Mouse (Mus musculus) left cerebral cortex, adult 8-10 months (tissue): Measurements from ENCODE around the gene Ano9. TPM values are rescaled to one million over a fixed set of nuclear protein-coding genes. Genes with fewer than 3 reads are reported as not detected.
A peak's percentile ranks its signal among the peaks of the same experiment; 100 is the strongest.

Experiments used
- DNase-seq, 2 experiments: peaks; one replicate each; pipeline ENCODE4 v3.0.0; 2022; ENCODE audit warnings: low spot score in 2 of 2
- total RNA-seq, 4 experiments: library from RNA; stranded (reverse); gene quantifications; 2 replicates each; pipeline ENCODE4 v1.2.4; 2022

Gene Ano9
- total RNA-seq, 4 experiments from 2014 or later, result not detected

DNA sequence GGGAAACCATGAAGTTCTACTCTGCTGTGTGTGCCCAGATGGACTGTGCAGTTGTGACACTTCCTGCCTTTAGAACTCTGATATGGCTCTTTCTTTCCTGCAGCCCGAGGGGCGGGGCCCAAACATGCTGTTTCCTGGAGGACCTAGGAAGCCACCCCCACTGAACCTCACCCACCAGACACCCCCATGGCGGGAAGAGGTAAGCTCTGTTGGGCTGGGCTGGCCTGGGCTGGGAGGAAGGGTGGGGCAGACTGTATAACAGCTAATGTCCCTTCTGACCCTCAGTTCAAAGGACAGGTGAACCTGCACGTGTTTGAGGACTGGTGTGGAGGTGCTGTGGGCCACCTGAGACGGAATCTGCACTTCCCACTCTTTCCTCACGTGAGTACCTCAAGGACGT is 53.4 kb downstream of the Ano9 start:
- no peak for DNase-seq

GRCm38 (mm10) chr7:141063353-141063752 is 54.3 kb downstream of the Ano9 start:
- DNase-seq, result no peak

DNA sequence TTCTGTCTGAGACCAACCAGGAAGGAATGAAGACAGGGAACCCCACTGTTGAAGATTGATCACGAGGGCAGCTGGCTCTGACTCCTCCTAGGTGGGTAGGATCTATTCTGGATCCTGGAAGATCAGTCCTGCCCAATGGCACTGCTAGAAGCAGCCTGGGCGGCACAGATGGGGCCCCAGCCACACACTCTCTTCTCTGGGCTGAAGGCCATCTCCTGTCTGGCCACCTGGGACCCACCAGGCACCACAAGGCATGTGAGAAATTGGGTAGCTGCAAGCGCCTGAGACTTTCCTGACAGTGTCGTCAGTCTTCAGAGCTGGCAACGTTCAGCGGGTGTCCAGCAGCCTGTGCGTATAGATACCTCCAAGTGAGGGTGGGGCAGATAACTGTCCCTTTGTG is 55.1 kb downstream of the Ano9 start:
- DNase-seq, result peak in 1 of 2 experiments; percentile 45

GRCm38 (mm10) chr7:141061269-141061692 is 56.3 kb downstream of the Ano9 start:
- no peak for DNase-seq

DNA sequence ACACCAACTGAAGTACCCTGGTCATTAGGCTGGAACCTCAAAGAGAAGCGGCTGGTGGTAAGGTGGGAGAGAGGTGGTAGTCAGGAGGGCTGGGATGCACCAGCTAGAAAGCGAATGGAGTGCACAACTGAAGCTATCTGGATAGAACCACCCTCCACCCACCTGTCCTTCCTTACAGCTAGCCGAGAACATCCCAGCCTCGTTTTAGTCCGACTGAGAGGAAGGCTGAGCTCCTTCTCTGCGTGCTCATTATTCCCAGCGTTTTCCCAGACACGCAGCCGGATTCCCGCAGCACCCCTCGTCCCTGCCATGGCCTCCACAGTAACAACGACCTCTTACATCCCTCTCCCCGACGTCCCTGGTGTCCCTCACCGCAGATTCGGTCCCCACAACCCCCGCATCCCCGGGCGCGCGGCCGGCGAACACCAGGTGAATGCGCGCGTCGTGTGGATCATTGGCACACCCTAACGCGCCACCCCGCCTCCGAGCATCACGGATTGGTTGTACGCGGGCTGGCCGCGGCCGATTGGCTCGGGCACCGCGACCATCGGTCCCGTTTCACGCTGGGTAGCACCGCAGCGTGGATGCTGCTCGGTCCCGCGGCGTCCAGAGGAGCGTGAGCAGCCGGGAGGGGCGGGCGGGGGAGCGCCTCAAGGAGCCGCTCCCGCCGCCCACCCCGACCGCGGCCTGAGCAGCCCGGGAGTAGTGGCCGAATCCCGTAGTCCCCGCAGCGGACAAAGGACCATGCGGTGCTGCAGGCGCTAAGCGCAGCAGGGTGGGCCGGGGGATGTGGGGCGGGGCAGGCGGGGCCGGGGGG is 57.0 kb downstream of the Ano9 start, which contains the start of gene B4galnt4:
B4galnt4 (plus strand) TSS at position 679 of the 817 bp plus-strand sequence.
- DNase-seq, result peak; percentile 81 to 94

DNA sequence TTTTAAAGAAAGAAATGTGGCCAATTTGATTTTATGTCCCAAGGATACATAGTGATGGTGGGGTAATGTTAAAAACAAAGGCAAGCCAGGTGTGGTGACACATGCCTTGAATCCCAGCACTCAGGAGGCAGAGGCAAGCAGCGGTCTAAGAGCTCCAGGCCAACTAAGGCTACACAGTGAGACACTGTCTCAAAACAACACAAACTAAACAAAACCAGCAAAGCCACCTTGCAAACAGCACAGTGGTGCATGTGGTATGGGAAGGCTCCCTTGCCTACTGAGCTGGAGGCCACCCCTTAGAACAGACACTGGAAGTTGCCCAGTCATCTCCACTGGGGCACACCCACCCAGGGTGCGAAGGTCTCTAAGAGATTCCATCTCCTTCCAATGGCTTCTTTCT is 57.7 kb downstream of the Ano9 start:
- no peak for DNase-seq

DNA sequence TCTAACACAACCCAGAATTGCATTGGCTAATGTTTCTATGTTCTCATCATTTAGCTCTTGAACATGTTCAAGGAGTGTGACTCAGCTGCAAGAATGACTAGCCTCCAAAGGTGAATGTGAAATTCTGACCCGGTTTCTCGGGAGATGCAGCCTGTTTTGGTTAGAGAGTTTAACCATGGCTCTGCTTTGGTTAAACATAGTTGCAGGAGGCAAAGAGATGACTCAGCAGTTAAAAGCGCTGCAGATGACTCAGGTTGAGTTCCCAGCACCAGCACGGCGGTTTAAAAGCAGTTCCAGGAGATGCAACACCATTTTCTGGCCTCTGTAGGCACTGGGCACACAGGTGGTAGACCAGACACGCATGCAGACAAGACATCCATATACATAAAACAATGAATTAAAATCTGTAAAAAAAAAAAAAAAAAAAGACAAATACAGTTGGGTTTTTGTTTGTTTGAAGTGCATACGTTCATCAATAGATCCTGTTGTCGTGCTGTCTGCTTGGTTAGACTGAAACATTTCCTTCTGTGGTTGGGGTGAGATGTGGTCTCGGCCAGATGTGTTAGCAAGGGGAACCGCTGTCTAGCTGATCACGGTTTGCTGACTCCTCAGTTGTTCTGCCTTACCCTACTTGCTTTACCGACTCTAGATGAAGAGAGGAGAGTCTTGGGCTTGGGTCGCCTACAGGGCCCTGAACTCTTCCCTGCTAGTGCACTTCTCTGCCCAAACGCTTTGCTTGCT is 58.8 kb downstream of the Ano9 start:
- DNase-seq, result no peak

GRCm38 (mm10) chr7:141057541-141057940 is 60.1 kb downstream of the Ano9 start:
- no peak for DNase-seq

- no peak for DNase-seq
These were observed 60.6 kb downstream of the Ano9 start for GRCm38 (mm10) chr7:141056976-141057375.

GRCm38 (mm10) chr7:141055785-141056184 is 61.8 kb downstream of the Ano9 start:
- no peak for DNase-seq

DNA sequence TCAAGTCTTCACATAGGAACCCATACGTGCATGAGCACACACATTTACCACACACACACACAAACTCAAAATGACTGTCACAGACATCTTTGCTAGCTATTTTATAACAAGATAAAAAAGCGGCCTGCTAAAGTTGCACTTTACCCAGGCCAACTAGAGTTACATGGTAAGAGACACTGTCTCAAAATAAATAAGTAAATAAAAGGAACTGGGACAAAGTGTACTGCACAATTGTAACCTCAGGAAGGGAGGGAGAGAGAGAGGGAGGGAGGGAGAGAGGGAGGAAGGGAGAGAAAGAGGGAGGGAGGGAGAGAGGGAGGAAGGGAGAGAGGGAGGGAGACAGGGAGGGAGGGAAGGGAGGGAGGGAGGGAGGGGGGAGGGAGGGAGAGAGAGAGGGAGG is 65.2 kb downstream of the Ano9 start:
- DNase-seq, result no peak

DNA sequence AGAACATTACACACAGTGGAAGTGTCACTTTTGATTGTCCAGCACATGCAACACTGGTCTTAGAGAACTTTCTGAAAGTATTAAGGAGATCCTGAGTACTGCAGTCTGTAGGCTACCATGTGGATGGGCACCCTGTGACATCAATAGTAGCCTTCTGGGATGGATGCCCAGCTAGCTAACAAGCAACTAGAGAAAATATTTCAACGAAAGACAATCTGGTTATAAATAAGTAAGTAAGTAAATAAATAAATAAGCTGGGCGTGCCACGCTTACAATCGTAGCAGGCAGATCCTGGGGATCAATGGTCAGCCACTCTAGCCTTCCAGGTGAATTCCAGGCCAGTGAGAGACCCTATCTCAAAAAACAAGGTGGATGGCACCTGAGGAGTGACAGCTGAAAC is 65.6 kb downstream of the Ano9 start:
- DNase-seq, result no peak

Other genes with a start within 250 kb of the Ano9 start
- 100 to 1,000 TPM; 105 to 117 (median 109) TPM for gene Psmd13, start 235.8 kb downstream of the Ano9 start, total RNA-seq
- 10 to 100 TPM; 62.4 to 79.7 (median 73.7) TPM for gene Sirt3, start 235.5 kb downstream of the Ano9 start, total RNA-seq
- 1 to 10 TPM; 1.7 to 3.9 (median 2.9) TPM for gene Cox8b, start 217.4 kb downstream of the Ano9 start, total RNA-seq
- gene Nlrp6, start 196.9 kb downstream of the Ano9 start, total RNA-seq, result 1 to 10 TPM in 1 of 4 experiments, under 1 TPM in 3; 0.54 to 1.1 (median 0.92) TPM
- 1 to 10 TPM; 3.9 to 4.7 (median 4.3) TPM for gene Pgghg, start 176.4 kb downstream of the Ano9 start, total RNA-seq
- under 1 TPM in 1 of 4 experiments, not detected in 3; 0.51 TPM for gene Ifitm5, start 167.5 kb downstream of the Ano9 start, total RNA-seq
- gene Gm45717, start 161.9 kb downstream of the Ano9 start, total RNA-seq, result not detected
- 10 to 100 TPM; 13.5 to 19.6 (median 16.7) TPM for gene Ifitm2, start 161.8 kb downstream of the Ano9 start, total RNA-seq
- 1 to 10 TPM; 3.6 to 7.4 (median 5.0) TPM for gene Ifitm1, start 150.6 kb downstream of the Ano9 start, total RNA-seq
- gene Ifitm3, start 107.0 kb downstream of the Ano9 start, total RNA-seq, result 10 to 100 TPM; 12.2 to 26.6 (median 17.7) TPM
- gene Ifitm6, start 99.9 kb downstream of the Ano9 start, total RNA-seq, result under 1 TPM in 2 of 4 experiments, not detected in 2; 0.87 to 0.88 TPM
- gene Gm17387, start 88.7 kb downstream of the Ano9 start, total RNA-seq, result not detected
- 10 to 100 TPM; 64.5 to 81.0 (median 79.2) TPM for gene B4galnt4, start 56.7 kb downstream of the Ano9 start, total RNA-seq
- under 1 TPM in 1 of 4 experiments, not detected in 3; 0.57 TPM for gene Pkp3, start 39.6 kb downstream of the Ano9 start, total RNA-seq
- 1 to 10 TPM; 2.3 to 2.6 (median 2.5) TPM for gene Sigirr, start 17.2 kb downstream of the Ano9 start, total RNA-seq
- 10 to 100 TPM; 48.4 to 57.7 (median 52.3) TPM for gene Ptdss2, start 4.6 kb upstream of the Ano9 start, total RNA-seq
- gene Rnh1, start 55.1 kb upstream of the Ano9 start, total RNA-seq, result 10 to 100 TPM; 41.0 to 52.8 (median 44.8) TPM
- 100 to 1,000 TPM; 226 to 267 (median 258) TPM for gene Hras, start 76.2 kb upstream of the Ano9 start, total RNA-seq
- gene Lrrc56, start 76.4 kb upstream of the Ano9 start, total RNA-seq, result 1 to 10 TPM; 3.5 to 5.7 (median 5.3) TPM
- gene Lmntd2, start 96.3 kb upstream of the Ano9 start, total RNA-seq, result under 1 TPM in 2 of 4 experiments, not detected in 2; 0.17 to 0.25 TPM
- 1 to 10 TPM in 3 of 4 experiments, under 1 TPM in 1; 0.89 to 2.7 (median 2.4) TPM for gene Rassf7, start 98.1 kb upstream of the Ano9 start, total RNA-seq
- 10 to 100 TPM; 65.7 to 76.5 (median 68.5) TPM for gene Phrf1, start 111.0 kb upstream of the Ano9 start, total RNA-seq
- gene Irf7, start 148.7 kb upstream of the Ano9 start, total RNA-seq, result 1 to 10 TPM in 3 of 4 experiments, under 1 TPM in 1; 0.65 to 2.8 (median 1.7) TPM
- not detected for gene Cdhr5, start 159.0 kb upstream of the Ano9 start, total RNA-seq
- gene Sct, start 161.3 kb upstream of the Ano9 start, total RNA-seq, result not detected
- gene Drd4, start 174.2 kb upstream of the Ano9 start, total RNA-seq, result under 1 TPM; 0.44 to 0.84 (median 0.50) TPM
- 10 to 100 TPM; 57.2 to 76.6 (median 68.2) TPM for gene Deaf1, start 209.9 kb upstream of the Ano9 start, total RNA-seq
- gene Tmem80, start 209.9 kb upstream of the Ano9 start, total RNA-seq, result 10 to 100 TPM; 30.2 to 32.2 (median 30.6) TPM
- gene Eps8l2, start 221.1 kb upstream of the Ano9 start, total RNA-seq, result 1 to 10 TPM; 5.4 to 7.9 (median 6.4) TPM